Mouse (Mus musculus): ENCODE measurements around the gene Phf2. TPM values are rescaled to one million over a fixed set of nuclear protein-coding genes. Genes with fewer than 3 reads are reported as not detected.

The Phf2 gene
- polyA plus RNA-seq, 1 experiment, result 20.1 TPM

GRCm38 (mm10) chr13:48838284-48838683 is 32.6 kb downstream of the Phf2 start:
- Histone ChIP-seq H3ac (ENCODE audit: control insufficient read depth, insufficient read length, low read depth) (no peak overlapping the region), H3K79me3 (ENCODE audit: low read depth) (peaks cover 55% of the 10 kb centered on the region), H3K27me3 (ENCODE audit: control insufficient read depth, insufficient read depth, insufficient read length) (no peaks in the 10 kb centered on the region), H3K79me2 (ENCODE audit: control insufficient read depth, insufficient read depth) (peaks cover 90% of the 10 kb centered on the region), H3K4me3 (ENCODE audit: insufficient read depth, poor library complexity, severe bottlenecking) (no peak overlapping the region), H3K36me3 (ENCODE audit: control insufficient read depth, insufficient read depth) (no peaks in the 10 kb centered on the region)
- TF ChIP-seq MYOD1 (IDR thresholded peaks at IDR 0.05; ENCODE audit: control insufficient read depth, insufficient read length, low read depth) (peak; percentile 11), CEBPB (IDR thresholded peaks at IDR 0.05; ENCODE audit: low read depth) (no peak)

- peaks cover 49% of the 10 kb centered on the region for H3K79me3 ChIP-seq (ENCODE audit: low read depth)
- H3K4me3 ChIP-seq (ENCODE audit: insufficient read depth, poor library complexity, severe bottlenecking), result no peak overlapping the region
- H3K79me2 ChIP-seq (ENCODE audit: control insufficient read depth, insufficient read depth), result peaks cover 83% of the 10 kb centered on the region
- H3ac ChIP-seq (ENCODE audit: control insufficient read depth, insufficient read length, low read depth), result no peak overlapping the region
- no peaks in the 10 kb centered on the region for H3K27me3 ChIP-seq (ENCODE audit: control insufficient read depth, insufficient read depth, insufficient read length)
- TF ChIP-seq CTCF (IDR thresholded peaks at IDR 0.05; ENCODE audit: control insufficient read depth, insufficient read depth, insufficient read length) (no peak), MYOD1 (IDR thresholded peaks at IDR 0.05; ENCODE audit: control insufficient read depth, insufficient read length, low read depth) (no peak), MAX (IDR thresholded peaks at IDR 0.05) (no peak), CEBPB (IDR thresholded peaks at IDR 0.05; ENCODE audit: low read depth) (no peak), FOSL1 (IDR thresholded peaks at IDR 0.05; ENCODE audit: insufficient read depth, low read length, poor library complexity, severe bottlenecking) (no peak), USF1 (IDR thresholded peaks at IDR 0.05; ENCODE audit: low read depth) (no peak), MYOG (IDR thresholded peaks at IDR 0.05; ENCODE audit: control insufficient read depth, extremely low read depth, insufficient read length) (no peak)
- no peaks in the 10 kb centered on the region for H3K36me3 ChIP-seq (ENCODE audit: control insufficient read depth, insufficient read depth)
Observed at GRCm38 (mm10) chr13:48837537-48837936, 33.4 kb downstream of the Phf2 start.

GRCm38 (mm10) chr13:48830528-48831250 is 40.2 kb downstream of the Phf2 start:
- Histone ChIP-seq H3K36me3 (ENCODE audit: control insufficient read depth, insufficient read depth) (peaks cover 25% of the 10 kb centered on the region), H3K79me2 (ENCODE audit: control insufficient read depth, insufficient read depth) (peaks cover 16% of the 10 kb centered on the region), H3K4me3 (ENCODE audit: insufficient read depth, poor library complexity, severe bottlenecking) (no peak overlapping the region), H3K79me3 (ENCODE audit: low read depth) (peaks cover 6% of the 10 kb centered on the region), H3K27me3 (ENCODE audit: control insufficient read depth, insufficient read depth, insufficient read length) (no peaks in the 10 kb centered on the region), H3ac (ENCODE audit: control insufficient read depth, insufficient read length, low read depth) (no peak overlapping the region)
- no peak for TF ChIP-seq CTCF (IDR thresholded peaks at IDR 0.05; ENCODE audit: control insufficient read depth, insufficient read depth, insufficient read length)
- no peak for TF ChIP-seq CEBPB (IDR thresholded peaks at IDR 0.05; ENCODE audit: low read depth)
- TF ChIP-seq MAX (IDR thresholded peaks at IDR 0.05), result no peak
- no peak for TF ChIP-seq USF1 (IDR thresholded peaks at IDR 0.05; ENCODE audit: low read depth)
- TF ChIP-seq MYOG (IDR thresholded peaks at IDR 0.05; ENCODE audit: control insufficient read depth, extremely low read depth, insufficient read length), result no peak
- no peak for TF ChIP-seq MYOD1 (IDR thresholded peaks at IDR 0.05; ENCODE audit: control insufficient read depth, insufficient read length, low read depth)
- no peak for TF ChIP-seq FOSL1 (IDR thresholded peaks at IDR 0.05; ENCODE audit: insufficient read depth, low read length, poor library complexity, severe bottlenecking)

GRCm38 (mm10) chr13:48829780-48830179 is 41.1 kb downstream of the Phf2 start:
- Histone ChIP-seq H3K79me2 (ENCODE audit: control insufficient read depth, insufficient read depth) (peaks cover 7% of the 10 kb centered on the region), H3K79me3 (ENCODE audit: low read depth) (no peaks in the 10 kb centered on the region), H3K27me3 (ENCODE audit: control insufficient read depth, insufficient read depth, insufficient read length) (no peaks in the 10 kb centered on the region), H3K4me3 (ENCODE audit: insufficient read depth, poor library complexity, severe bottlenecking) (no peak overlapping the region), H3ac (ENCODE audit: control insufficient read depth, insufficient read length, low read depth) (no peak overlapping the region), H3K36me3 (ENCODE audit: control insufficient read depth, insufficient read depth) (peaks cover 31% of the 10 kb centered on the region)
- TF ChIP-seq MAX (IDR thresholded peaks at IDR 0.05) (no peak), CEBPB (IDR thresholded peaks at IDR 0.05; ENCODE audit: low read depth) (no peak), MYOD1 (IDR thresholded peaks at IDR 0.05; ENCODE audit: control insufficient read depth, insufficient read length, low read depth) (no peak), CTCF (IDR thresholded peaks at IDR 0.05; ENCODE audit: control insufficient read depth, insufficient read depth, insufficient read length) (no peak), USF1 (IDR thresholded peaks at IDR 0.05; ENCODE audit: low read depth) (no peak), MYOG (IDR thresholded peaks at IDR 0.05; ENCODE audit: control insufficient read depth, extremely low read depth, insufficient read length) (no peak), FOSL1 (IDR thresholded peaks at IDR 0.05; ENCODE audit: insufficient read depth, low read length, poor library complexity, severe bottlenecking) (no peak)

GRCm38 (mm10) chr13:48822871-48823270 is 48.0 kb downstream of the Phf2 start:
- Histone ChIP-seq H3K4me3 (ENCODE audit: insufficient read depth, poor library complexity, severe bottlenecking) (no peak overlapping the region), H3K27me3 (ENCODE audit: control insufficient read depth, insufficient read depth, insufficient read length) (no peaks in the 10 kb centered on the region), H3K36me3 (ENCODE audit: control insufficient read depth, insufficient read depth) (peaks cover 34% of the 10 kb centered on the region), H3K79me2 (ENCODE audit: control insufficient read depth, insufficient read depth) (no peaks in the 10 kb centered on the region), H3K79me3 (ENCODE audit: low read depth) (no peaks in the 10 kb centered on the region), H3ac (ENCODE audit: control insufficient read depth, insufficient read length, low read depth) (no peak overlapping the region)
- TF ChIP-seq CTCF (IDR thresholded peaks at IDR 0.05; ENCODE audit: control insufficient read depth, insufficient read depth, insufficient read length), result no peak
- TF ChIP-seq MAX (IDR thresholded peaks at IDR 0.05), result no peak
- TF ChIP-seq MYOD1 (IDR thresholded peaks at IDR 0.05; ENCODE audit: control insufficient read depth, insufficient read length, low read depth), result no peak
- TF ChIP-seq CEBPB (IDR thresholded peaks at IDR 0.05; ENCODE audit: low read depth), result no peak
- no peak for TF ChIP-seq FOSL1 (IDR thresholded peaks at IDR 0.05; ENCODE audit: insufficient read depth, low read length, poor library complexity, severe bottlenecking)
- TF ChIP-seq USF1 (IDR thresholded peaks at IDR 0.05; ENCODE audit: low read depth), result no peak
- no peak for TF ChIP-seq MYOG (IDR thresholded peaks at IDR 0.05; ENCODE audit: control insufficient read depth, extremely low read depth, insufficient read length)

- Histone ChIP-seq H3K79me3 (ENCODE audit: low read depth) (no peaks in the 10 kb centered on the region), H3K27me3 (ENCODE audit: control insufficient read depth, insufficient read depth, insufficient read length) (no peaks in the 10 kb centered on the region), H3K79me2 (ENCODE audit: control insufficient read depth, insufficient read depth) (no peaks in the 10 kb centered on the region), H3K36me3 (ENCODE audit: control insufficient read depth, insufficient read depth) (peaks cover 28% of the 10 kb centered on the region), H3ac (ENCODE audit: control insufficient read depth, insufficient read length, low read depth) (no peak overlapping the region), H3K4me3 (ENCODE audit: insufficient read depth, poor library complexity, severe bottlenecking) (no peak overlapping the region)
- TF ChIP-seq MYOG (IDR thresholded peaks at IDR 0.05; ENCODE audit: control insufficient read depth, extremely low read depth, insufficient read length) (no peak), MYOD1 (IDR thresholded peaks at IDR 0.05; ENCODE audit: control insufficient read depth, insufficient read length, low read depth) (no peak), CEBPB (IDR thresholded peaks at IDR 0.05; ENCODE audit: low read depth) (no peak), MAX (IDR thresholded peaks at IDR 0.05) (no peak), USF1 (IDR thresholded peaks at IDR 0.05; ENCODE audit: low read depth) (no peak)
Observed at GRCm38 (mm10) chr13:48822288-48822687, 48.6 kb downstream of the Phf2 start.
